Mouse (Mus musculus): ENCODE results near the gene Megf8. TPM values are rescaled to one million over a fixed set of nuclear protein-coding genes. Genes with fewer than 3 reads are reported as not detected.

The Megf8 gene
- total and polyA plus RNA-seq, 2 experiments from 2014 or later = 15.6 to 103 TPM

- Histone ChIP-seq H3K27me3 (ENCODE audit: insufficient read depth, low read length) (no peaks in the 10 kb centered on the region), H3K9ac (replicated peaks; ENCODE audit: low read length, poor library complexity, severe bottlenecking) (no peak overlapping the region), H3K27ac (ENCODE audit: low read depth, low read length) (no peak overlapping the region), H3K4me3 (ENCODE audit: low read depth, low read length) (no peak overlapping the region), H3K36me3 (ENCODE audit: insufficient read depth, low read length) (peaks cover 56% of the 10 kb centered on the region), H3K4me2 (ENCODE audit: low read depth, low read length, poor library complexity, severe bottlenecking) (no peak overlapping the region), H3K4me1 (ENCODE audit: insufficient read depth, low read length) (peaks cover 26% of the 10 kb centered on the region), H3K9me3 (ENCODE audit: low read length) (no peaks in the 10 kb centered on the region)
- no peak for ATAC-seq (ENCODE audit: low FRiP score)
- no peak for TF ChIP-seq CTCF (IDR thresholded peaks at IDR 0.05)
- WGBS = 87% methylated on average over 20 of the region's 20 CpGs
- no peak for DNase-seq (ENCODE audit: low spot score)
Measured at GRCm38 (mm10) chr7:25285511-25286238, 31.3 kb upstream of the Megf8 start.

GRCm38 (mm10) chr7:25286989-25287388 lies 30.0 kb upstream of the Megf8 start:
- Histone ChIP-seq H3K9ac (replicated peaks; ENCODE audit: low read length, poor library complexity, severe bottlenecking) (no peak overlapping the region), H3K27me3 (ENCODE audit: insufficient read depth, low read length) (no peaks in the 10 kb centered on the region), H3K4me2 (ENCODE audit: low read depth, low read length, poor library complexity, severe bottlenecking) (no peak overlapping the region), H3K4me1 (ENCODE audit: insufficient read depth, low read length) (peaks cover 21% of the 10 kb centered on the region), H3K36me3 (ENCODE audit: insufficient read depth, low read length) (peaks cover 69% of the 10 kb centered on the region), H3K9me3 (ENCODE audit: low read length) (no peaks in the 10 kb centered on the region), H3K27ac (ENCODE audit: low read depth, low read length) (no peak overlapping the region), H3K4me3 (ENCODE audit: low read depth, low read length) (no peak overlapping the region)
- DNase-seq (ENCODE audit: low spot score) (no peak), ATAC-seq (ENCODE audit: low FRiP score) (no peak)
- 80% methylated on average over 8 of the region's 8 CpGs for WGBS
- TF ChIP-seq CTCF (IDR thresholded peaks at IDR 0.05) = peak; percentile 28; the same call in 1 of the 2 replicates

GRCm38 (mm10) chr7:25288011-25288410 lies 29.0 kb upstream of the Megf8 start:
- Histone ChIP-seq H3K4me2 (ENCODE audit: low read depth, low read length, poor library complexity, severe bottlenecking) (no peak overlapping the region), H3K4me1 (ENCODE audit: insufficient read depth, low read length) (peaks cover 18% of the 10 kb centered on the region), H3K27me3 (ENCODE audit: insufficient read depth, low read length) (no peaks in the 10 kb centered on the region), H3K9me3 (ENCODE audit: low read length) (no peaks in the 10 kb centered on the region), H3K27ac (ENCODE audit: low read depth, low read length) (no peak overlapping the region), H3K36me3 (ENCODE audit: insufficient read depth, low read length) (peaks cover 74% of the 10 kb centered on the region), H3K4me3 (ENCODE audit: low read depth, low read length) (no peak overlapping the region), H3K9ac (replicated peaks; ENCODE audit: low read length, poor library complexity, severe bottlenecking) (no peak overlapping the region)
- DNase-seq (ENCODE audit: low spot score) (no peak), ATAC-seq (ENCODE audit: low FRiP score) (no peak)
- TF ChIP-seq CTCF (IDR thresholded peaks at IDR 0.05) = no peak
- 94% methylated on average over 12 of the region's 12 CpGs for WGBS

- H3K4me1 ChIP-seq (ENCODE audit: insufficient read depth, low read length) = peaks cover 11% of the 10 kb centered on the region
- H3K36me3 ChIP-seq (ENCODE audit: insufficient read depth, low read length) = peaks cover 82% of the 10 kb centered on the region
- H3K4me2 ChIP-seq (ENCODE audit: low read depth, low read length, poor library complexity, severe bottlenecking) = no peak overlapping the region
- no peak overlapping the region for H3K9ac ChIP-seq (replicated peaks; ENCODE audit: low read length, poor library complexity, severe bottlenecking)
- no peaks in the 10 kb centered on the region for H3K9me3 ChIP-seq (ENCODE audit: low read length)
- DNase-seq (ENCODE audit: low spot score) (no peak), ATAC-seq (ENCODE audit: low FRiP score) (no peak)
- 89% methylated on average over 3 of the region's 3 CpGs for WGBS
- no peak for TF ChIP-seq CTCF (IDR thresholded peaks at IDR 0.05)
- H3K4me3 ChIP-seq (ENCODE audit: low read depth, low read length) = no peak overlapping the region
- H3K27ac ChIP-seq (ENCODE audit: low read depth, low read length) = no peak overlapping the region
- no peaks in the 10 kb centered on the region for H3K27me3 ChIP-seq (ENCODE audit: insufficient read depth, low read length)
Measured at GRCm38 (mm10) chr7:25288721-25289120, 28.2 kb upstream of the Megf8 start.

DNA sequence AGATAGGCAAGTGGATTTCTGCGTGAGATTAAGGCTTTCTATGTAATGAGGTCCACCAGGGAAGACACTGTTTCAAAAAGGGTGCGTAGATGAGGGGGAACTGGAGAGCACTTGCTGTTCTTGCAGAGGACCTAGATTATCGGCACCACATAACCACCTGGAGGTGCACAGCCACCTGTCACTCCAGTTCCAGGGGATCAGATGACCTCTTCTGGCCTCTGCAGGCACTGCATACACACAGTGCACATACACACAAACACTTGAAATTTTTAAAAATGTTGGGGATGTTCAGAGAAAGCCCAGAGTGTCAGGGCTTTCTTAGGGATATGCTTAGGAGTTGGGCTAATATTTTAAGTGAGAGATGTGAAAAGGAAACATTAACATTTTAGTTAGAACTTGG lies 27.0 kb upstream of the Megf8 start:
- Histone ChIP-seq H3K27me3 (ENCODE audit: insufficient read depth, low read length) (no peaks in the 10 kb centered on the region), H3K27ac (ENCODE audit: low read depth, low read length) (no peak overlapping the region), H3K4me3 (ENCODE audit: low read depth, low read length) (no peak overlapping the region), H3K4me2 (ENCODE audit: low read depth, low read length, poor library complexity, severe bottlenecking) (no peak overlapping the region), H3K9me3 (ENCODE audit: low read length) (no peaks in the 10 kb centered on the region), H3K4me1 (ENCODE audit: insufficient read depth, low read length) (no peaks in the 10 kb centered on the region), H3K9ac (replicated peaks; ENCODE audit: low read length, poor library complexity, severe bottlenecking) (no peak overlapping the region), H3K36me3 (ENCODE audit: insufficient read depth, low read length) (peaks cover 88% of the 10 kb centered on the region)
- WGBS = 91% methylated on average over 3 of the region's 3 CpGs
- TF ChIP-seq CTCF (IDR thresholded peaks at IDR 0.05) = peak; percentile 40
- DNase-seq (ENCODE audit: low spot score) (no peak), ATAC-seq (ENCODE audit: low FRiP score) (no peak)

DNA sequence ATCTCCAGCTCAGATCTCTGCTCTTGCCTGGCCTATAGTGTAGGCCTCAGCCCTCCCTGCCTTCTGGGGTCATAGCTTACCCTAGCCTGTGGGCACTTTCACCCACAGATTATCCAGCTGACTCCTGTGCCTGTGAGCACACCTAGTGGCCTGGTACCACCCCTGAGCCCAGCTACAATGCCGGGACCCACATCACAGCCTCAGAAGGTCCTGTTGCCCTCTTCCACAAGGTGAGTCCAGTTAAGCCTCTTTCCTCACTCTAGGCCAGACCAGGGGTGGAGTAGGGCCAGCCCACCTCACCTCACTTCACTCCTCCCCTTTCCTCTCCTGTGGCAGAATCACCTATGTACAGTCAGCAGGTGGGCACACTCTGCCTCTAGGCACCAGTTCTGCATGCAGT lies 26.5 kb upstream of the Megf8 start:
- DNase-seq (ENCODE audit: low spot score) (no peak), ATAC-seq (ENCODE audit: low FRiP score) (no peak)
- no peak overlapping the region for H3K9ac ChIP-seq (replicated peaks; ENCODE audit: low read length, poor library complexity, severe bottlenecking)
- no peaks in the 10 kb centered on the region for H3K27me3 ChIP-seq (ENCODE audit: insufficient read depth, low read length)
- no peak overlapping the region for H3K4me3 ChIP-seq (ENCODE audit: low read depth, low read length)
- no peaks in the 10 kb centered on the region for H3K9me3 ChIP-seq (ENCODE audit: low read length)
- peaks cover 83% of the 10 kb centered on the region for H3K36me3 ChIP-seq (ENCODE audit: insufficient read depth, low read length)
- H3K27ac ChIP-seq (ENCODE audit: low read depth, low read length) = no peak overlapping the region
- no peak for TF ChIP-seq CTCF (IDR thresholded peaks at IDR 0.05)
- no peaks in the 10 kb centered on the region for H3K4me1 ChIP-seq (ENCODE audit: insufficient read depth, low read length)
- H3K4me2 ChIP-seq (ENCODE audit: low read depth, low read length, poor library complexity, severe bottlenecking) = no peak overlapping the region
- WGBS = 100% methylated on average over 1 of the region's 1 CpGs
